Mouse (Mus musculus) stomach, embryonic 14.5 days (tissue): ENCODE data around the gene Ttc38. TPM values are rescaled to one million over a fixed set of nuclear protein-coding genes. Genes with fewer than 3 reads are reported as not detected.
A peak's percentile ranks its signal among the peaks of the same experiment; 100 is the strongest.

ENCODE experiments used
- ATAC-seq: fragments of 200-750 bp; cut with Nextera tagmentation; 2 replicates; pipeline ENCODE4 v1.8.0; 2017; ENCODE audit warnings: low read depth, moderate TSS enrichment; ENCODE audit not compliant: insufficient number of reproducible peaks, insufficient read depth, low FRiP score
- H3K27ac ChIP-seq: fragments of 300-500 bp; sonication (generic); 2 replicates; pipeline ENCODE4 v1.5.1; 2014; ENCODE audit warnings: mild to moderate bottlenecking, low read length, moderate library complexity, mixed read lengths
- H3K27me3 ChIP-seq: fragments of 300-500 bp; sonication (generic); 2 replicates; pipeline ENCODE4 v1.6.1; 2014; ENCODE audit warnings: low read length, control low read depth, mixed read lengths; ENCODE audit not compliant: control insufficient read depth, insufficient read depth
- H3K36me3 ChIP-seq: fragments of 300-500 bp; sonication (generic); 2 replicates; pipeline ENCODE4 v1.6.1; 2014; ENCODE audit warnings: mild to moderate bottlenecking, control low read depth, low read length, moderate library complexity, mixed read lengths; ENCODE audit not compliant: control insufficient read depth, insufficient read depth
- H3K4me1 ChIP-seq: fragments of 300-500 bp; sonication (generic); 2 replicates; pipeline ENCODE4 v1.6.1; 2014; ENCODE audit warnings: low read length, control low read depth, mixed read lengths; ENCODE audit not compliant: control insufficient read depth, insufficient read depth
- H3K4me2 ChIP-seq: fragments of 300-500 bp; sonication (generic); replicated peaks from 2 replicates; pipeline ENCODE4 v1.6.1; 2014; ENCODE audit warnings: low read depth, low read length, control low read depth
- H3K4me3 ChIP-seq: fragments of 300-500 bp; sonication (generic); 2 replicates; pipeline ENCODE4 v1.5.1; 2014; ENCODE audit warnings: low read depth, low read length, control low read depth
- H3K9ac ChIP-seq: fragments of 300-500 bp; sonication (generic); replicated peaks from 2 replicates; pipeline ENCODE4 v1.6.1; 2014; ENCODE audit warnings: low read depth, mild to moderate bottlenecking, control low read depth, low read length, moderate library complexity, mixed read lengths
- H3K9me3 ChIP-seq: fragments of 300-500 bp; sonication (generic); 2 replicates; pipeline ENCODE4 v1.6.1; 2016; ENCODE audit warnings: low read depth, low read length, control low read depth; ENCODE audit not compliant: control insufficient read depth
- WGBS: fragments of 180-500 bp; shearing (Covaris S2); extraction: QIAGEN DNeasy Blood & Tissue Kit; methylation state at CpG from one replicate; pipeline ENCODE4 v1.1.7; 2014; 5-methylcytosine and 5-hydroxymethylcytosine counted together
- polyA plus RNA-seq: library from polyadenylated mRNA; unstranded; fragments of >200 nt; fragmentation: Nextera tagmentation; extraction: Ambion mirVana; gene quantifications from 2 replicates; pipeline ENCODE4 v1.2.1, GENCODE M21; 2014

Ttc38 gene
- polyA plus RNA-seq, 1 experiment from 2014 or later = 6.7 TPM

DNA sequence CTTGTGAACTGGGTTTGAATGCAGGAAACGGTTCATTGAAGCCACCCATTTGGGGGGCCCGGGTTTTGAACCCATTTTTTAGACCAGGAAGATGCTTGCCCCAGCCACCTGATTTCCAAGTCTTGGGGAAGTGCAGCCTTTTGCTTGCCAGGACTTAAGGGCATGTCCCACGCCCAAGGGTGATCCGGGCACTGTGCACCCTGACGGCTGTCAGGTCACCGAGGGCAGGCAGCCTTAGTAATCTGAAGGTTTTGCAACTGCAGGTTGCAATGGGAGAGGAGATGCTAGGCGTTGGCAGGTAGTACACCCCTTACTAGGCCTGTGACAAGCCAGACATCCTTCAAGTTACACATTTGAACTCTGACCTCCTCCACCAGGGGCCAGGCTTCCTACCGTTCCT is 493 bp downstream of the Ttc38 start:
- H3K9me3 ChIP-seq = no peaks in the 10 kb centered on the region
- H3K36me3 ChIP-seq = no peaks in the 10 kb centered on the region
- peak overlapping the region; percentile 81 for H3K4me2 ChIP-seq
- WGBS = 45% methylated on average over 8 of the region's 8 CpGs
- H3K27me3 ChIP-seq = no peaks in the 10 kb centered on the region
- no peak for ATAC-seq
- H3K9ac ChIP-seq = peak overlapping the region; percentile 28; the same call in 1 of the 2 replicates
- H3K27ac ChIP-seq = no peak overlapping the region
- H3K4me3 ChIP-seq = peak overlapping the region; percentile 55
- no peaks in the 10 kb centered on the region for H3K4me1 ChIP-seq

DNA sequence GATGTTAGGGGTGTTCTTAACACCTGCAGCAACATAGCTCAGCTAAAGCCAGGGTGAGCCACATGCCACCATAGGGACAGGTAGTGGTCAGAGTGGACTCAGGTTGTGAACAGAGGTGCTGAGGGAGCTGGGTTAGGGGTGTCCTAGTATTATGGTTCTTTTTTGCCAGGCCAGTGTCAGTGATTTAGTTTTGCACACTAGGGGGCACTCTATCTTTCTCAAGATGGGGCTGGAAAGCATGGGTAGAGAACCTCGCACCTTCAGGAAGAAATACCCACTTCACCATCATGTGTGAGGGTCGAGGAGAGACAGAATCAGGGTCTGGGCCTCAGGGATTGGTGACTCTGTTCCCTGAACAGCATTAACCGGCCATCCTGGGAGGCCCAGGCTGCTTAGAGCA is 3.2 kb downstream of the Ttc38 start:
- Histone ChIP-seq H3K27me3 (no peaks in the 10 kb centered on the region), H3K9me3 (no peaks in the 10 kb centered on the region), H3K4me1 (no peaks in the 10 kb centered on the region), H3K4me2 (no peak overlapping the region), H3K36me3 (no peaks in the 10 kb centered on the region), H3K27ac (no peak overlapping the region), H3K9ac (no peak overlapping the region), H3K4me3 (no peak overlapping the region)
- 55% methylated on average over 3 of the region's 3 CpGs for WGBS
- no peak for ATAC-seq

DNA sequence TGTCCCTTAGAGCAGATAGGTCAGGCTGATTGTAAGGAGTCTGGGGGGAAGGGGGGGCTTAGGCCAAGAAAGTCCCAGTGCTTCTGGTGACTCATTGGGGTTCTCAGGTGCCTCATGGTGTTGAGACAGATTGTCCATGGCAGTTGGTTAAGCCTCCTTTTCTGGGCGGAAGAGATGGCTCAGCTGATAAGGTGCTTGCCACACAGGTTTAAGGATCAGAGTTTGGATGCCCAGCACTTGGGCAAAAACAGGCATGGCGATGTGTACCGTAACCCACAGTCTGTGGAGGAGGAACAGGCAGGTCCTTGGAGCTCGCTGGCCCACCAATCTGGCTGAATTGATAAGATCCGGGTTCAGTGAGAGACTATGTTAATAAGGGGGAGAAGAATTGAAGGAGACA is 4.8 kb downstream of the Ttc38 start:
- 91% methylated on average over 5 of the region's 5 CpGs for WGBS
- Histone ChIP-seq H3K9me3 (no peaks in the 10 kb centered on the region), H3K4me2 (no peak overlapping the region), H3K36me3 (no peaks in the 10 kb centered on the region), H3K9ac (no peak overlapping the region), H3K4me3 (no peak overlapping the region), H3K27ac (no peak overlapping the region), H3K4me1 (no peaks in the 10 kb centered on the region), H3K27me3 (no peaks in the 10 kb centered on the region)
- no peak for ATAC-seq

DNA sequence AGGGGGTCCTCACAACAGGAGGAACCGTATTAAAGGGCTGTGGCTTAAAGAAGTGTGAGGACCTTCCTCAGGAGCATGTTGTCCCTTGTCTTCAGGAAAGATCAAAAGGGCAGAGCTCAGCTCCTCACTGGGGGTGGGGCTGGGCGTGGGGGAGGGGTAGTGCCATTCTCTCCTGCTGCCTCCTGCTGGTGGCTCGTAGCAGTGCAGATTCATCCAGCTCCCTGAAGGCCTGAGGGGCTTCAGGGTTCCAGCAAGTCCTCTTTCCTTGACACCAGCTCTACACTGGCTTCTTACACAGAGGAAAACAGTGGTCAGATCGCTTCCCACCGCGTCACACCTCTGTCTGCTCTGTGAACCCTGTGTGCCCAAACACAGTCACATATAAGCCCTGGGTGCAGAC is 8.9 kb downstream of the Ttc38 start:
- Histone ChIP-seq H3K9me3 (no peaks in the 10 kb centered on the region), H3K27me3 (no peaks in the 10 kb centered on the region), H3K9ac (no peak overlapping the region), H3K4me3 (no peak overlapping the region), H3K4me2 (no peak overlapping the region), H3K27ac (no peak overlapping the region), H3K4me1 (no peaks in the 10 kb centered on the region), H3K36me3 (no peaks in the 10 kb centered on the region)
- ATAC-seq = no peak
- 37% methylated on average over 6 of the region's 6 CpGs for WGBS

DNA sequence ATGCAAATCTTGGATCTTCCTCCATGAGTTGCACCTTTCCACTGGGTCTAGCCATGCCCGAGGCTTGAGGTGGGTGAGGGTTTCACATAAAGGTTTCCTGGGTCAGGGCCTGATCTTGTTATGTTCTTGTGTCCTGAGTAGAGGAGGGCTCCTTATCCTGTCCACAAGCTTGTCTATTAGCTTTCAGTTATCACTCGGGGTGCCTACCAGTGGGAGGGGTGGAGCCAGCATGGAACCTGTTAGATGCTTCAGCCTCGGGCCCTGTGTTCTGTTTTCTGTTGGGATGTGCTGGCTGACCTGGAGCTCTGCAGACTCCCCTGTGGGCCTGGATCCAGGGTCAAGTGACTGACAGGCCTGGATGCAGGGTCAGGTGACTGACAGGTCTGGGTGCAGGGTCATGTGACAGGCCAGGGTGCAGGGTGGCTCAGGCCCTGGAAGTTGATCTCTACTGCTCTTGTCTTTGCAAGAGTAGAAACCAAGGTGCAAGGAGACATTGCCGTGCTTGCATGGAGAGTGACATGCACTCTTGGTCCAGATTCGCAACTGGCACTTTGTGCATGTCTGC is 9.8 kb downstream of the Ttc38 start:
- no peak overlapping the region for H3K27ac ChIP-seq
- H3K9me3 ChIP-seq = no peaks in the 10 kb centered on the region
- no peak overlapping the region for H3K9ac ChIP-seq
- H3K4me2 ChIP-seq = no peak overlapping the region
- 77% methylated on average over 5 of the region's 5 CpGs for WGBS
- no peak for ATAC-seq
- H3K27me3 ChIP-seq = no peaks in the 10 kb centered on the region
- H3K36me3 ChIP-seq = no peaks in the 10 kb centered on the region
- no peak overlapping the region for H3K4me3 ChIP-seq
- no peaks in the 10 kb centered on the region for H3K4me1 ChIP-seq

DNA sequence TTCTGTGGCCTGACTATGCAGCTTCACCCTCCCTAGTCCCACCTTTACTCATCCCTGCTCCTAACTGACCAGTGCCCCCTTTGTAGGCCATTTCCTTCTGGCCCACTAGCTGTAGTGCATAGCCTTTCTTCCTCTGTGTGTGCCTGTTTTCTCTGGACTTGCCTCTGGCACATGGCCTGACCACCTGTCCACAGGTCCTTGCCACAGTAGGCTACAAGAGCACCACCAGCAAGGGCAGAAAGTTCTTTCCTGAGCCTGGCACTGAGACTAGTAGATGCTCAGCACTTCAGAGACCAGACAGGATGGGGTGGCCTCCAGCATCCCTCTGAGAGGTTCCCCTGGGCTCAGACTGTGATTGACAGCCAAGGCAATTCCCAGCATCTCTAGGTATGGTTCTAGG is 13.0 kb downstream of the Ttc38 start:
- Histone ChIP-seq H3K9ac (no peak overlapping the region), H3K36me3 (no peaks in the 10 kb centered on the region), H3K4me2 (no peak overlapping the region), H3K4me1 (no peaks in the 10 kb centered on the region), H3K4me3 (no peak overlapping the region), H3K9me3 (no peaks in the 10 kb centered on the region), H3K27ac (no peak overlapping the region), H3K27me3 (no peaks in the 10 kb centered on the region)
- ATAC-seq = no peak

DNA sequence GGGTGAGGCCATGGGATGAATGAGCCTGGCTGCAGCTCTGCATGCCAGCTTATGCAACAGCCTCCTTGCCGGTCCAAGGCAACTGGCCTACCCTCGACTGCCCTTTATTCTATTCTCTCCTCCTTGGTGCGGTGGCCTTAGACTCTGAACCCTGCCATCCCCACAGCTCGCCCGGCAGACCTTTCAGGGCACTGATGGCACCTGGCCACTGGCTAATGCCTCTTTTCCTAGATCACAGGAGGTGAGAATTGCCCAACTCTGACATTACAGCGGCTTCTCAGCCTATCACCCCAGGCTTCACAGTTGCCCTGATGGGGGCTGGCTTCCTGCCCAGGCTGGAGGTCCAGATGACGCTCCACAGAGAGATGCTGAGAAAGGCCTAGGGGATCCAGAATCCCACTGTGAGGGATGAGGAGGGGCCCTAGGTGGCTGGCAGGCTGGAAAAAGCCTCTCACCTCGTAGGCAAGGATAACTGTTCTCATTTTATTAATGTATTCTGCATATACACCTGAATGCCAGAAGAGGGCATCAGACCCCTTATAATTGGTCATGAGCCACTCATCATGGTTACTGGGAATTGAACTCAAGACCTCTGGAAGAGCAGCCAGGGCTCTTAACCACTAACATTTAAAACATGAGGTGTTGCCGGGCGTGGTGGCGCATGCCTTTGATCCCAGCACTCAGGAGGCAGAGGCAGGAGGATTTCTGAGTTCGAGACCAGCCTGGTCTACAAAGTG is 19.7 kb downstream of the Ttc38 start:
- no peaks in the 10 kb centered on the region for H3K27me3 ChIP-seq
- H3K9me3 ChIP-seq = no peaks in the 10 kb centered on the region
- no peak overlapping the region for H3K4me2 ChIP-seq
- no peak overlapping the region for H3K9ac ChIP-seq
- no peak overlapping the region for H3K4me3 ChIP-seq
- no peaks in the 10 kb centered on the region for H3K36me3 ChIP-seq
- WGBS = 81% methylated on average over 12 of the region's 12 CpGs
- ATAC-seq = no peak
- no peaks in the 10 kb centered on the region for H3K4me1 ChIP-seq
- H3K27ac ChIP-seq = no peak overlapping the region

DNA sequence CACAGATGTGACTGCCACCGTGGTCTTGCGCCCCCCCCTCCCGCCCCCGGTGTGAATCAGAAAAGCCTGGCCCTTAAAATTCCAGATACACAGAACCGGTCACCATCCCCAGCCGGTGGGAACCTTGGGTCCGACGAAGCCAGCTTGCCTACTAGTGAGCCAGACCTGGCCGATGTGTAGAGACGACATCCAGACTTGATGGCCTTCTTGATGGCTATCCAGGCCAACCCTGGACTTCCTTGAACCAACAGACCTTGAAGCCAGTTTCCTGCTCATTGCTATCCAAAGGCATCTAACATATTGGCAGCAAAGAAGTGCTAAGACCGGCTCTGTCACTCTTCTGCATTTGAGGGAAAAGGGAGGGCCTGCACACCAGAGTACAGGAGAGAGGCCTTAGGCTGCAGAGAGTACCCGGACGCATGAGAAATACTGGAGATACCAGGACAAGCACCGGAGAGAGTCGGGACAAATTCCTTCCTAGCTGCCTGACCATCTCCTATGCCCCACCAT is 26.9 kb downstream of the Ttc38 start:
- no peak for ATAC-seq
- H3K9ac ChIP-seq = peak overlapping the region; percentile 60; the same call in 1 of the 2 replicates
- peak overlapping the region; percentile 88 for H3K4me2 ChIP-seq
- peaks cover 17% of the 10 kb centered on the region; the same call in 1 of the 2 replicates for H3K4me1 ChIP-seq
- H3K27me3 ChIP-seq = no peaks in the 10 kb centered on the region
- H3K9me3 ChIP-seq = no peaks in the 10 kb centered on the region
- WGBS = 10% methylated on average over 15 of the region's 15 CpGs
- peak overlapping the region; percentile 53 for H3K4me3 ChIP-seq
- peaks cover 19% of the 10 kb centered on the region; the same call in 1 of the 2 replicates for H3K36me3 ChIP-seq
- H3K27ac ChIP-seq = peak overlapping the region; percentile 12
